ENCODE assay signal across 8 mouse cellular contexts in genomic region chr4:150855346-150855745, GRCm38 (mm10). TPM values are rescaled to one million over a fixed set of nuclear protein-coding genes. Genes with fewer than 3 reads are reported as not detected.
DNase-seq lines count a peak whose midpoint lies in the region; ATAC-seq lines count a peak whose summit lies in the region.

No protein-coding gene starts in this region.

- H3K27ac ChIP-seq in midbrain, embryonic 14.5 days (replicated peaks; ENCODE audit: low read depth, low read length): peak overlapping the region; percentile 97

- peak overlapping the region; percentile 70 for H3K4me2 ChIP-seq in midbrain, embryonic 14.5 days (ENCODE audit: low read length)

- H3K4me3 ChIP-seq in midbrain, embryonic 14.5 days (replicated peaks; ENCODE audit: low read depth, low read length): peak overlapping the region; percentile 81

- DNase-seq in cerebellum, adult 11-12 months: no peak
- DNase-seq in right cerebral cortex, adult 18-20 months: peak; percentile 32
- DNase-seq in right cerebral cortex, postnatal 36 days (ENCODE audit: low spot score in 2 of 2): no peak
- DNase-seq in midbrain, embryonic 14.5 days: no peak
- no peak for DNase-seq in layer of hippocampus, adult 9-10 months (ENCODE audit: low spot score)
- DNase-seq in cerebellum, postnatal 25 days: no peak

- ATAC-seq in cerebellum, adult (ENCODE audit: insufficient number of reproducible peaks, low FRiP score, low TSS enrichment): 0 out of 2 replicates have a peak, but pooled peaks have one; percentile 36
- ATAC-seq in inflammation-experienced regulatory T-cells, adult 6 months: peak; percentile 22
- ATAC-seq in midbrain, embryonic 14.5 days (ENCODE audit: low FRiP score, low TSS enrichment): peak; percentile 71; the same call in 1 of the 2 replicates

- H3K27me3 ChIP-seq in midbrain, embryonic 14.5 days (ENCODE audit: control insufficient read depth, insufficient read depth, low read length): no peaks in the 10 kb centered on the region

- WGBS in midbrain, embryonic 14.5 days: under 1% methylated on average over 43 of the region's 43 CpGs

- H3K36me3 ChIP-seq in midbrain, embryonic 14.5 days (ENCODE audit: control insufficient read depth, insufficient read depth, low read length): no peaks in the 10 kb centered on the region

- peak overlapping the region; percentile 95 for H3K9ac ChIP-seq in midbrain, embryonic 14.5 days (replicated peaks; ENCODE audit: low read length)

- no peaks in the 10 kb centered on the region for H3K9me3 ChIP-seq in midbrain, embryonic 14.5 days (ENCODE audit: control insufficient read depth, low read length)

- H3K4me1 ChIP-seq in midbrain, embryonic 14.5 days (ENCODE audit: control insufficient read depth, insufficient read depth, low read length): peaks cover 9% of the 10 kb centered on the region

RNA-seq across cellular contexts. Expression of gene Errfi1, which starts 1.6 kb away (rescaled TPM):
- polyA plus RNA-seq in inflammation-experienced regulatory T-cells, adult 6 months (2017; shearing (Covaris generic)): 1 to 10 TPM; 3.2 to 4.5 (median 3.6) TPM
- polyA plus RNA-seq in midbrain, embryonic 14.5 days (2014; fragmentation: Nextera tagmentation; extraction: Ambion mirVana): 20.1 and 25.3 TPM in 2 replicates

RNA-seq across cellular contexts. Expression of gene Park7, which starts 58.9 kb away (rescaled TPM):
- 100 to 1,000 TPM; 379 to 537 (median 522) TPM for polyA plus RNA-seq in inflammation-experienced regulatory T-cells, adult 6 months (2017; shearing (Covaris generic))
- polyA plus RNA-seq in midbrain, embryonic 14.5 days (2014; fragmentation: Nextera tagmentation; extraction: Ambion mirVana): 367 and 400 TPM in 2 replicates

RNA-seq across cellular contexts. Expression of gene Tnfrsf9, which starts 59.0 kb away (rescaled TPM):
- polyA plus RNA-seq in inflammation-experienced regulatory T-cells, adult 6 months (2017; shearing (Covaris generic)): 100 to 1,000 TPM; 101 to 158 (median 156) TPM
- 0.13 TPM in 1 of 2 replicates, not detected in the other for polyA plus RNA-seq in midbrain, embryonic 14.5 days (2014; fragmentation: Nextera tagmentation; extraction: Ambion mirVana)

Comparison
In these comparisons a context has a peak if more than half of its experiments do, and no peak if none do; other contexts are left out.
1. RNA of gene Tnfrsf9, which starts 59.0 kb away (polyA plus RNA-seq): 101 to 158 TPM in inflammation-experienced regulatory T-cells, adult 6 months; 0.13 TPM in midbrain, embryonic 14.5 days; every median in the first group is over 10 times any median in the second.
2. Peak in every context shown above with its lines, with median percentiles within 50 percentile points of each other: ATAC-seq.